Comparison of ENCODE assay signal across 27 mouse cellular contexts in genomic region chr14:76604012-76604411, GRCm38 (mm10). TPM values are rescaled to one million over a fixed set of nuclear protein-coding genes. Genes with fewer than 3 reads are reported as not detected.
DNase-seq lines count a peak whose midpoint lies in the region; ATAC-seq and TF ChIP-seq lines count a peak whose summit lies in the region.
"Had no signal": no experiment of that assay in that cellular context is flagged by ENCODE, and none has a peak within 500 bp of the region (broad histone marks: within the 10 kb centered on the region; RNA-seq: fewer than 3 reads in every experiment).

No protein-coding gene starts in this region.

- no peaks in the 10 kb centered on the region for H3K36me3 ChIP-seq in splenic B cell, adult 2 months (ENCODE audit: control insufficient read depth, insufficient read depth, low read length, poor library complexity, severe bottlenecking)
- H3K36me3 ChIP-seq: embryonic facial prominence, embryonic 10.5 days; embryonic facial prominence, embryonic 13.5 days; forebrain, embryonic 10.5 days; heart, embryonic 10.5 days; heart, embryonic 13.5 days; hindbrain, embryonic 10.5 days; hindbrain, embryonic 13.5 days; intestine, embryonic 15.5 days had no signal

- peak; percentile 21 to 42; a peak in 3 of 4 replicates for ATAC-seq in hematopoietic stem cell, adult 5-6 weeks (replicated peaks in 1 of 2; ENCODE audit: insufficient read depth in 1 of 2, low FRiP score in 2 of 2, low TSS enrichment in 1 of 2, low read depth in 1 of 2, poor library complexity in 2 of 2, severe bottlenecking in 2 of 2)
- no peak for ATAC-seq in erythroblast, adult 5-6 weeks (replicated peaks; ENCODE audit: low FRiP score, poor library complexity, severe bottlenecking)
- ATAC-seq: CD4-positive, CD25-positive, alpha-beta regulatory T cell, adult 4 months; forebrain, embryonic 13.5 days; forebrain, embryonic 16.5 days; hindbrain, embryonic 16.5 days; intestine, embryonic 15.5 days; Patski had no signal

- DNase-seq in B cell, adult 2 months, result peak; percentile 35
- peak; percentile 33 for DNase-seq in MEL-GATA-1-ER (ENCODE audit: extremely low read depth, low read depth)
- peak; percentile 44 for DNase-seq in splenic B cell, adult 2 months (ENCODE audit: low read depth, low spot score)
- DNase-seq in gastrocnemius, adult 2 months, result no peak
- DNase-seq in layer of hippocampus, adult 9-10 months (ENCODE audit: low spot score), result no peak
- DNase-seq: adrenal gland, postnatal 10 days; adrenal gland, postnatal 36 days; cerebellum, adult 18-20 months; cerebellum, adult 9-10 months; cerebellum, postnatal 14 days; gastrocnemius, postnatal 14 days; heart, adult 2 months had no signal

- TF ChIP-seq CTCF in gastrocnemius, adult 2 months (IDR thresholded peaks at IDR 0.05), result no peak

- no peaks in the 10 kb centered on the region for H3K27me3 ChIP-seq in splenic B cell, adult 2 months (ENCODE audit: control insufficient read depth, insufficient read depth, low read length, poor library complexity, severe bottlenecking)
- H3K27me3 ChIP-seq: embryonic facial prominence, embryonic 13.5 days; forebrain, embryonic 13.5 days; heart, embryonic 13.5 days; hindbrain, embryonic 13.5 days; intestine, embryonic 15.5 days; Patski had no signal

- intact Hi-C loops in gastrocnemius, adult 2 months (cut with DNase I), result no loop called here

- H3K4me3 ChIP-seq in gastrocnemius, adult 2 months, result no peak overlapping the region
- H3K4me3 ChIP-seq: embryonic facial prominence, embryonic 10.5 days; embryonic facial prominence, embryonic 13.5 days; forebrain, embryonic 10.5 days; forebrain, embryonic 13.5 days; heart, adult 2 months; heart, embryonic 10.5 days; heart, embryonic 13.5 days; hindbrain, embryonic 10.5 days; hindbrain, embryonic 13.5 days; intestine, embryonic 15.5 days had no signal

- no peak overlapping the region for H3K27ac ChIP-seq in gastrocnemius, adult 2 months
- H3K27ac ChIP-seq: embryonic facial prominence, embryonic 13.5 days; forebrain, embryonic 10.5 days; forebrain, embryonic 13.5 days; heart, adult 2 months; heart, embryonic 13.5 days; hindbrain, embryonic 10.5 days; hindbrain, embryonic 13.5 days; intestine, embryonic 15.5 days had no signal

RNA-seq across cellular contexts. Expression of gene Serp2, which starts 47.3 kb away (rescaled TPM):
- not detected in 2 replicates for total RNA-seq in hematopoietic stem cell, adult 5-6 weeks (2017)
- not detected in 2 replicates for total RNA-seq in erythroblast, adult 5-6 weeks (2015; ENCODE audit: low replicate concordance)
- not detected in 2 replicates for total RNA-seq in erythroblast, adult 5-6 weeks (2017; ENCODE audit: low replicate concordance)
- total RNA-seq in gastrocnemius, adult 2 months (2021), result under 1 TPM in 1 of 2 experiments, not detected in 1; 0.64 TPM

Comparison
In these comparisons a context has a peak if more than half of its experiments do, and no peak if none do; other contexts are left out.
1. DNase-seq: peak in B cell, adult 2 months (2 of 2), MEL-GATA-1-ER (single experiment) and splenic B cell, adult 2 months (single experiment); none in gastrocnemius, adult 2 months (single experiment) and layer of hippocampus, adult 9-10 months (single experiment).